Mouse (Mus musculus): ENCODE measurements around the gene Acan. TPM values are rescaled to one million over a fixed set of nuclear protein-coding genes. Genes with fewer than 3 reads are reported as not detected.

Gene Acan
- total RNA-seq, 2 experiments from 2014 or later: 0.45 to 2.6 TPM

- peak; percentile 46 for DNase-seq
Observed at GRCm38 (mm10) chr7:79139891-79140591, 86.8 kb downstream of the Acan start.

DNA sequence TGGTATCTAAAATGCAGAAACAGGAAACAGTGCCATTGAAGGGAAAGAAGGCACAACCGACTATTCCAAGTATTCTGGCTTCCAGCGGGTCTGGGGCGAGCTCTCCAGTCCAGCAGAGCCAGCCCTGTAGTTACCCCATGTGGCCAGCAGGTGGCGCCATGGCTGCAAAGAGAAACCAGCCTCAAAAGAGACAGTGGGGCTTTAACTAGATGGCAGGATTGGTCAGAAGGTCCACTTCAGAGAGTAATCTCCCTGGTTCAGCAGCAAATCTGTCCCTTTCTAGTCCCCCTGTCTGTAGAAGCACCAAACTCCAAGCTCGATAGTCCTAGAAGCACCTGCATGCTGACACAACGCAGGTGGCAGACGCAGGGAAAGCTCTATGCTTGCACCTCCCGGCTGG lies 87.6 kb downstream of the Acan start:
- peak; percentile 90 for DNase-seq

GRCm38 (mm10) chr7:79147011-79147837 lies 93.9 kb downstream of the Acan start:
- DNase-seq: no peak

GRCm38 (mm10) chr7:79147931-79148653 lies 94.8 kb downstream of the Acan start:
- no peak for DNase-seq

GRCm38 (mm10) chr7:79148711-79149266 lies 95.5 kb downstream of the Acan start, which contains the start of gene Mfge8:
Mfge8 (minus strand) TSS chr7:79149060.
- peak; percentile 93 for DNase-seq

DNA sequence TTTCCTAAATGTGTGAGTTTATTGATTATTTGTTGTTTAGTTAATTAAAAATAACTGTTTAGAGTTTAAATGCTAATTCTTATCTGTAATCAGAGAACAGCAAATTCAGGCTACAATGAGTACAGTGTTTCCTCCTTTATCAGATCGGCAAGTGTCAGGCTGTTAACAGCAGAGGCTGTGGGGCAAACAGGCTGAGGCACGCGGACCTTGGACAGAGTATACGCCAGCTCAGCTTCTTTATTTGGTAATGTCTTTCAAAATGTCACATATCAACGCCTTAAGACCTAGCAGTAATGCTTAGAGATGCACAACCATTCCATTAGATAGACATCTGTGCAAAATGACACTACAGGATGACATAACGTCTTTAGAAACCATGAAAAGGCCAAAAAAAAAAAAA lies 96.2 kb downstream of the Acan start:
- no peak for DNase-seq

GRCm38 (mm10) chr7:79159406-79159805 lies 106.1 kb downstream of the Acan start:
- DNase-seq: no peak

Other genes starting within 250 kb of the Acan start
- gene Det1, start 206.2 kb upstream of the Acan start, total RNA-seq (2021): 10 to 100 TPM; 12.2 to 14.2 TPM
- gene Aen, start 157.6 kb upstream of the Acan start, total RNA-seq (2021): 10 to 100 TPM; 23.3 to 26.6 TPM
- 1 to 10 TPM; 6.5 to 8.8 TPM for gene Isg20, start 140.1 kb upstream of the Acan start, total RNA-seq (2021)
- gene Hapln3, start 77.5 kb downstream of the Acan start, total RNA-seq (2021): 1 to 10 TPM; 1.1 to 1.9 TPM
- gene Mfge8, start 95.6 kb downstream of the Acan start, total RNA-seq (2021): 100 to 1,000 TPM; 231 to 232 TPM
- gene Abhd2, start 219.7 kb downstream of the Acan start, total RNA-seq (2021): 100 to 1,000 TPM; 247 to 382 TPM

All from adrenal gland, postnatal 10 days (tissue).